Mouse (Mus musculus): ENCODE data around the gene Hes2. TPM values are rescaled to one million over a fixed set of nuclear protein-coding genes. Genes with fewer than 3 reads are reported as not detected.

The Hes2 gene
- polyA plus RNA-seq, 1 experiment, result 0.73 TPM

- Histone ChIP-seq H3K36me3 (ENCODE audit: control insufficient read depth, insufficient read depth, low read length) (no peaks in the 10 kb centered on the region), H3K4me1 (ENCODE audit: control insufficient read depth, insufficient read depth, low read length) (no peaks in the 10 kb centered on the region; the same call in 1 of the 2 replicates), H3K4me3 (ENCODE audit: control insufficient read depth, low read depth, low read length) (no peak overlapping the region), H3K27ac (ENCODE audit: control insufficient read depth, insufficient read depth, low read depth, low read length) (no peak overlapping the region), H3K27me3 (ENCODE audit: control insufficient read depth, insufficient read depth, low read length) (no peaks in the 10 kb centered on the region)
- TF ChIP-seq POLR2A (IDR thresholded peaks at IDR 0.05; ENCODE audit: control insufficient read depth, low read depth, low read length), result no peak
- no peak for TF ChIP-seq CTCF (IDR thresholded peaks at IDR 0.05; ENCODE audit: control insufficient read depth, insufficient read depth, insufficient replicate concordance, low read depth, low read length)
These were observed 38.9 kb downstream of the Hes2 start for GRCm38 (mm10) chr4:152197545-152197944.

DNA sequence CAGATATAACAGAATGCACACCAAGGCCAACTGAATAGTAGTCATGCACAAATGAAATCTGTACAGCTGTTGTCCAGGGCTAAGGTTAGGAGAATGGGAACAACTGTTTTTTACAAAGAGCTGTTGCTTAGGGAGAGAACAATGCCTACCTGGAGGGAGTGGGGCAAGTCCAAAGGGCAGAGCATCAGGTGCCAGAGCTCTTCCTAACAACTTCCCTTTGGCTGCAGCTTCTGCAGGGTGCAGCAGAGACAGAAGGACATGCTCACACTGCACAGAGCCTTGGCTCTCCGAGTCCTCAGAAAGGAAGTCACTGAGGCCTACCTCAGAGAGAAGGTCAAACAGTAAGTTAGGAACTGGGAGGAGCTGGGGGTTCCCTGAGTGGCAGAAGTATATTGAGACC, 41.0 kb downstream of the Hes2 start:
- Histone ChIP-seq H3K4me3 (ENCODE audit: control insufficient read depth, low read depth, low read length) (no peak overlapping the region), H3K4me1 (ENCODE audit: control insufficient read depth, insufficient read depth, low read length) (no peaks in the 10 kb centered on the region; the same call in none of the 2 replicates), H3K36me3 (ENCODE audit: control insufficient read depth, insufficient read depth, low read length) (no peaks in the 10 kb centered on the region), H3K27me3 (ENCODE audit: control insufficient read depth, insufficient read depth, low read length) (no peaks in the 10 kb centered on the region), H3K27ac (ENCODE audit: control insufficient read depth, insufficient read depth, low read depth, low read length) (no peak overlapping the region)
- no peak for TF ChIP-seq CTCF (IDR thresholded peaks at IDR 0.05; ENCODE audit: control insufficient read depth, insufficient read depth, insufficient replicate concordance, low read depth, low read length)
- no peak for TF ChIP-seq POLR2A (IDR thresholded peaks at IDR 0.05; ENCODE audit: control insufficient read depth, low read depth, low read length)

- H3K27me3 ChIP-seq (ENCODE audit: control insufficient read depth, insufficient read depth, low read length), result no peaks in the 10 kb centered on the region
- no peak for TF ChIP-seq POLR2A (IDR thresholded peaks at IDR 0.05; ENCODE audit: control insufficient read depth, low read depth, low read length)
- TF ChIP-seq CTCF (IDR thresholded peaks at IDR 0.05; ENCODE audit: control insufficient read depth, insufficient read depth, insufficient replicate concordance, low read depth, low read length), result no peak
- no peaks in the 10 kb centered on the region for H3K36me3 ChIP-seq (ENCODE audit: control insufficient read depth, insufficient read depth, low read length)
- no peak overlapping the region for H3K27ac ChIP-seq (ENCODE audit: control insufficient read depth, insufficient read depth, low read depth, low read length)
- no peaks in the 10 kb centered on the region; the same call in none of the 2 replicates for H3K4me1 ChIP-seq (ENCODE audit: control insufficient read depth, insufficient read depth, low read length)
- no peak overlapping the region for H3K4me3 ChIP-seq (ENCODE audit: control insufficient read depth, low read depth, low read length)
These were observed 42.8 kb downstream of the Hes2 start for GRCm38 (mm10) chr4:152201492-152201891.

DNA sequence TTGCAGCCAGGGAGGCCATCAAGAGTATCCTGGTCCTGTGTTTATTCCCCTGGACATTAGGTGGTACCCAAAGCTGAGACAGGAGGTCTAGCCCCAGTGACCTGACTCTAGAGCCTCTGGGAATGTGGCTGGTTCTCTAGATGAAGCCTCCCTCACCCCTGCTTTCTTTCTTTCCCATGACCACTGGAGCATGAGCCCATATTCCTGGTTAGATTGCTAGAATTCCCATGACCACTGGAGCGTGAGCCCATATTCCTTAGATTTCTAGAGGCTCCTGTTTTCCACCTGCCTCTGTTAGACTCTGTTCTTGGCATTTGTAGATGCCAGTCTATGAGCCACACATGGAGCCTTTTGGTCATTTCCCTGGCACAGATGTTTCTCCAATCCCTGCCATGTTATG, 43.8 kb downstream of the Hes2 start:
- H3K27ac ChIP-seq (ENCODE audit: control insufficient read depth, insufficient read depth, low read depth, low read length), result no peak overlapping the region
- H3K4me3 ChIP-seq (ENCODE audit: control insufficient read depth, low read depth, low read length), result no peak overlapping the region
- H3K36me3 ChIP-seq (ENCODE audit: control insufficient read depth, insufficient read depth, low read length), result no peaks in the 10 kb centered on the region
- H3K4me1 ChIP-seq (ENCODE audit: control insufficient read depth, insufficient read depth, low read length), result no peaks in the 10 kb centered on the region; the same call in none of the 2 replicates
- no peaks in the 10 kb centered on the region for H3K27me3 ChIP-seq (ENCODE audit: control insufficient read depth, insufficient read depth, low read length)
- TF ChIP-seq POLR2A (IDR thresholded peaks at IDR 0.05; ENCODE audit: control insufficient read depth, low read depth, low read length) (no peak), CTCF (IDR thresholded peaks at IDR 0.05; ENCODE audit: control insufficient read depth, insufficient read depth, insufficient replicate concordance, low read depth, low read length) (no peak)

DNA sequence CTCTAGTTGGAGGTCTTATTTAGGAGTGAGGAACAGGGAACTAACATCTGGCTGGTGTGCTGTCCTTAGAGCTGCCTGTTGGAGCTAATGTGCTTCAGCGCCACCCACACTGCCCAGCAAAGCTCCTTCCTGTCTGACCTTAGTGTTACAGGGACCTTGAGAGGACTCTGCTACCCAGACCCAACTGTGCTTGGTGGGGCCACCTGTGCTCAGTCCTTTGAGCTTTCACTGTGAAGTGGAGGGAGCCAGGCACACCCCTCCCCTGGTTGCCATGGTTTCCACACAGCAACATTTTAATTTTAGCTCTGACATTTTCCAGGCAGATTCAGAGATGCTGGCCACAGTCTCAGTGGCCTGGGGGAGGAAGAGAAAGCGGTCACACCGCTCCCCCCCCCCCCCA, 44.2 kb downstream of the Hes2 start:
- H3K27ac ChIP-seq (ENCODE audit: control insufficient read depth, insufficient read depth, low read depth, low read length), result no peak overlapping the region
- no peaks in the 10 kb centered on the region for H3K36me3 ChIP-seq (ENCODE audit: control insufficient read depth, insufficient read depth, low read length)
- no peaks in the 10 kb centered on the region for H3K27me3 ChIP-seq (ENCODE audit: control insufficient read depth, insufficient read depth, low read length)
- TF ChIP-seq POLR2A (IDR thresholded peaks at IDR 0.05; ENCODE audit: control insufficient read depth, low read depth, low read length) (no peak), CTCF (IDR thresholded peaks at IDR 0.05; ENCODE audit: control insufficient read depth, insufficient read depth, insufficient replicate concordance, low read depth, low read length) (no peak)
- no peak overlapping the region for H3K4me3 ChIP-seq (ENCODE audit: control insufficient read depth, low read depth, low read length)
- no peaks in the 10 kb centered on the region; the same call in none of the 2 replicates for H3K4me1 ChIP-seq (ENCODE audit: control insufficient read depth, insufficient read depth, low read length)

DNA sequence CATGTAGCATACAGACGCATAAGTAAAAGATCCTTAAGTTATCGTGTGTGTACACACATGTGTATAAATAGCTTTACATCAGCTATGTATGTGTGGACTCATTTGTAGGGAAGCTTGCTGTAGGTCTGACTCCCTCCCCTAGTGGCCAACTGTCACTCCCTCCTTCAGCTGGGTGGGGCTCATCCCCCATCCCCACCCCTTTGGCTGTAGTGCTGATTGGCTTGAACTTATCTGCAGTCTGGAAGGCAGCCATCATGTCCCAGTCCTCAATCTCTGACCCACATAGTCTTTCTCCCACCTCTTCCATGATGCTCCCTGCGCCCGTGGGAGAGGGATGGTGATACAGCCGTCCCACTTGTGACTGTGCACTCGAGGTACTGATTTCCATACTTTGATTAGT, 46.0 kb downstream of the Hes2 start:
- Histone ChIP-seq H3K4me1 (ENCODE audit: control insufficient read depth, insufficient read depth, low read length) (no peaks in the 10 kb centered on the region; the same call in none of the 2 replicates), H3K4me3 (ENCODE audit: control insufficient read depth, low read depth, low read length) (no peak overlapping the region), H3K27me3 (ENCODE audit: control insufficient read depth, insufficient read depth, low read length) (no peaks in the 10 kb centered on the region), H3K36me3 (ENCODE audit: control insufficient read depth, insufficient read depth, low read length) (no peaks in the 10 kb centered on the region), H3K27ac (ENCODE audit: control insufficient read depth, insufficient read depth, low read depth, low read length) (no peak overlapping the region)
- TF ChIP-seq POLR2A (IDR thresholded peaks at IDR 0.05; ENCODE audit: control insufficient read depth, low read depth, low read length) (no peak), CTCF (IDR thresholded peaks at IDR 0.05; ENCODE audit: control insufficient read depth, insufficient read depth, insufficient replicate concordance, low read depth, low read length) (no peak)

GRCm38 (mm10) chr4:152206199-152206598, 47.5 kb downstream of the Hes2 start:
- Histone ChIP-seq H3K4me3 (ENCODE audit: control insufficient read depth, low read depth, low read length) (no peak overlapping the region), H3K36me3 (ENCODE audit: control insufficient read depth, insufficient read depth, low read length) (0 out of 2 replicates have a peak, but pooled peaks cover 1% of the 10 kb centered on the region), H3K27ac (ENCODE audit: control insufficient read depth, insufficient read depth, low read depth, low read length) (no peak overlapping the region), H3K4me1 (ENCODE audit: control insufficient read depth, insufficient read depth, low read length) (no peaks in the 10 kb centered on the region; the same call in none of the 2 replicates), H3K27me3 (ENCODE audit: control insufficient read depth, insufficient read depth, low read length) (no peaks in the 10 kb centered on the region)
- no peak for TF ChIP-seq CTCF (IDR thresholded peaks at IDR 0.05; ENCODE audit: control insufficient read depth, insufficient read depth, insufficient replicate concordance, low read depth, low read length)
- TF ChIP-seq POLR2A (IDR thresholded peaks at IDR 0.05; ENCODE audit: control insufficient read depth, low read depth, low read length), result no peak

DNA sequence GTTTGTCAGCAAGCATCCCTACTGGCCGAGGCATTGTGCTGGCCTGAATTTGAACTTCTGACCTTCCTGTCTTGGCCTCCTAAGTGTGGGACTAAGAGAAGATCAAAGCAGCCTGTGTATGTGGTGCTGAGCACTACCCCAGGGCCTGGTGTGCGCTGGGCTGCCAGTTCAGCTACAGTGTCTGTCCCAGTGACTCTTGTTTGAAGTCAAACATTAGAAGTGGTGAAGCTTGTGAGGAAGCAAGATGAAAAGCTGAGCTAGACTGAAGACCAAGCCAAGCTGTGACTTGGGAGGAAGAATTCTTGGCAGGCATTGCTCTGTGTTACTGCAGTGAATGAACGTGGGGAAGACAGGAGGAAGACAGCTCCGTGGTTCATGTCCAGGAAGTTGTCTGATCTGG, 51.0 kb downstream of the Hes2 start:
- H3K27me3 ChIP-seq (ENCODE audit: control insufficient read depth, insufficient read depth, low read length), result no peaks in the 10 kb centered on the region
- 0 out of 2 replicates have a peak, but pooled peaks cover 1% of the 10 kb centered on the region for H3K36me3 ChIP-seq (ENCODE audit: control insufficient read depth, insufficient read depth, low read length)
- H3K27ac ChIP-seq (ENCODE audit: control insufficient read depth, insufficient read depth, low read depth, low read length), result no peak overlapping the region
- no peak overlapping the region for H3K4me3 ChIP-seq (ENCODE audit: control insufficient read depth, low read depth, low read length)
- H3K4me1 ChIP-seq (ENCODE audit: control insufficient read depth, insufficient read depth, low read length), result no peaks in the 10 kb centered on the region
- TF ChIP-seq CTCF (IDR thresholded peaks at IDR 0.05; ENCODE audit: control insufficient read depth, insufficient read depth, insufficient replicate concordance, low read depth, low read length) (no peak), POLR2A (IDR thresholded peaks at IDR 0.05; ENCODE audit: control insufficient read depth, low read depth, low read length) (no peak)

Other genes starting within 250 kb of the Hes2 start
- gene Dnajc11, start 225.2 kb upstream of the Hes2 start, polyA plus RNA-seq (2012; rRNA removed), result 28.6 and 31.2 TPM in 2 replicates
- 4.2 and 5.5 TPM in 2 replicates for gene Thap3, start 169.9 kb upstream of the Hes2 start, polyA plus RNA-seq (2012; rRNA removed)
- 41.8 and 43.6 TPM in 2 replicates for gene Phf13, start 162.6 kb upstream of the Hes2 start, polyA plus RNA-seq (2012; rRNA removed)
- gene Klhl21, start 150.1 kb upstream of the Hes2 start, polyA plus RNA-seq (2012; rRNA removed), result 17.1 TPM in 2 replicates
- gene Zbtb48, start 131.2 kb upstream of the Hes2 start, polyA plus RNA-seq (2012; rRNA removed), result 18.2 and 22.4 TPM in 2 replicates
- 30.2 and 37.6 TPM in 2 replicates for gene Tas1r1, start 120.3 kb upstream of the Hes2 start, polyA plus RNA-seq (2012; rRNA removed)
- gene Nol9, start 119.5 kb upstream of the Hes2 start, polyA plus RNA-seq (2012; rRNA removed), result 7.7 and 8.0 TPM in 2 replicates
- gene Plekhg5, start 86.4 kb upstream of the Hes2 start, polyA plus RNA-seq (2012; rRNA removed), result 8.8 and 9.7 TPM in 2 replicates
- gene Tnfrsf25, start 42.9 kb upstream of the Hes2 start, polyA plus RNA-seq (2012; rRNA removed), result 1.2 and 1.5 TPM in 2 replicates
- gene Espn, start 6.5 kb upstream of the Hes2 start, polyA plus RNA-seq (2012; rRNA removed), result 84.1 and 87.1 TPM in 2 replicates
- 685 and 754 TPM in 2 replicates for gene Acot7, start 19.3 kb downstream of the Hes2 start, polyA plus RNA-seq (2012; rRNA removed)
- gene Gpr153, start 115.4 kb downstream of the Hes2 start, polyA plus RNA-seq (2012; rRNA removed), result 17.2 and 18.9 TPM in 2 replicates
- 1.5 and 1.6 TPM in 2 replicates for gene Hes3, start 132.8 kb downstream of the Hes2 start, polyA plus RNA-seq (2012; rRNA removed)
- 50.9 and 51.6 TPM in 2 replicates for gene Icmt, start 138.4 kb downstream of the Hes2 start, polyA plus RNA-seq (2012; rRNA removed)
- gene Rnf207, start 160.1 kb downstream of the Hes2 start, polyA plus RNA-seq (2012; rRNA removed), result 0.22 and 0.43 TPM in 2 replicates
- gene Rpl22, start 166.9 kb downstream of the Hes2 start, polyA plus RNA-seq (2012; rRNA removed), result 47.5 and 49.7 TPM in 2 replicates
- 87.3 and 88.7 TPM in 2 replicates for gene Chd5, start 179.8 kb downstream of the Hes2 start, polyA plus RNA-seq (2012; rRNA removed)

Measured in testis, adult 2 months (tissue).